ENCODE assay signal across 8 mouse cellular contexts in the genomic region with DNA sequence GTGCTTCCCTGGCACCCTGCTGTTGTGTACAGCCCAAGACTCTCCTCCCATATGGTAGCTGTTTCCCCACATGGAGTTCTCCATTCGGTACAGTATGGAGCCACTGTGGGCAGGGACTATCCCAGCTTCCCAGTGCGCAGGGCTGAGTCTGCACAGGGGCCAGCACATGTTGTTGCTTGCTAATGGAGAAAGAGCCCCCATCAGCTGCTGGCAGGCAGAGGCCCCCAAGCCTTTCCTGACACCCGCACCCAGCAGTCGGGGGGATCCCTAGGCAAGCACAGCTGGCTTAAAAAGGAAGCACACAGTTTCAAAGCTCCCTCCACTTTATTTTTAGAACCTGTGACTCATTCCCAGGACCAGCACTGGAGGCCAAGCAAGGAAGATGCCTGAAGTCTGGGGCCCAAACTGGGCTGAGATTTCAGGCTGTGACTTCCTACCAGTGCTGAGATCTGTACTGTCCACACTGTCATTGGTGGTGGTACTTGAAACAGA. TPM values are rescaled to one million over a fixed set of nuclear protein-coding genes. Genes with fewer than 3 reads are reported as not detected.
DNase-seq lines count a peak whose midpoint lies in the region; ATAC-seq and TF ChIP-seq lines count a peak whose summit lies in the region.

No protein-coding gene starts in this region.

- ATAC-seq in midbrain, embryonic 12.5 days (ENCODE audit: low FRiP score, low read depth): no peak
- no peak for ATAC-seq in midbrain, embryonic 11.5 days (ENCODE audit: low FRiP score)
- ATAC-seq in heart, postnatal 0 days (ENCODE audit: insufficient read depth, low read depth): peak; percentile 69

- no peak for TF ChIP-seq CTCF in heart, postnatal 0 days (IDR thresholded peaks at IDR 0.05; ENCODE audit: low read depth)

- H3K4me3 ChIP-seq in midbrain, embryonic 12.5 days: no peak overlapping the region
- no peak overlapping the region for H3K4me3 ChIP-seq in midbrain, embryonic 11.5 days (ENCODE audit: low read depth, low read length)
- no peak overlapping the region for H3K4me3 ChIP-seq in heart, postnatal 0 days (ENCODE audit: low read depth, low read length)
- H3K4me3 ChIP-seq in macrophage (ENCODE audit: inconsistent target): no peak overlapping the region

- no peaks in the 10 kb centered on the region for H3K36me3 ChIP-seq in midbrain, embryonic 12.5 days
- no peaks in the 10 kb centered on the region for H3K36me3 ChIP-seq in midbrain, embryonic 11.5 days (ENCODE audit: control insufficient read depth, insufficient read depth, low read length)
- no peaks in the 10 kb centered on the region for H3K36me3 ChIP-seq in heart, postnatal 0 days (replicated peaks; ENCODE audit: control insufficient read depth, insufficient read depth, low read length)
- no peaks in the 10 kb centered on the region for H3K36me3 ChIP-seq in macrophage (ENCODE audit: inconsistent target)

- no peak overlapping the region for H3K4me2 ChIP-seq in midbrain, embryonic 12.5 days (replicated peaks)
- H3K4me2 ChIP-seq in midbrain, embryonic 11.5 days: no peak overlapping the region
- H3K4me2 ChIP-seq in heart, postnatal 0 days (ENCODE audit: low read depth, low read length): 0 out of 2 replicates have a peak overlapping the region, but pooled peaks have one; percentile 11

- H3K9me3 ChIP-seq in midbrain, embryonic 12.5 days: no peaks in the 10 kb centered on the region
- H3K9me3 ChIP-seq in midbrain, embryonic 11.5 days (ENCODE audit: control insufficient read depth, low read length): no peaks in the 10 kb centered on the region
- no peaks in the 10 kb centered on the region for H3K9me3 ChIP-seq in heart, postnatal 0 days (replicated peaks; ENCODE audit: control insufficient read depth, low read length)

- H3K79me2 ChIP-seq in macrophage (ENCODE audit: inconsistent target): no peaks in the 10 kb centered on the region

- peak; percentile 54 for DNase-seq in adrenal gland, adult 2 months
- no peak for DNase-seq in adrenal gland, adult 18-20 months (ENCODE audit: low spot score in 2 of 2)
- no peak for DNase-seq in midbrain, embryonic 11.5 days (ENCODE audit: low spot score, missing footprints)
- DNase-seq in heart, postnatal 0 days (ENCODE audit: low spot score): peak; percentile 80
- DNase-seq in urinary bladder, postnatal 25 days (ENCODE audit: low spot score): no peak
- DNase-seq in cerebellum, adult 11 months: no peak

- H3K27me3 ChIP-seq in midbrain, embryonic 12.5 days: 0 out of 2 replicates have a peak, but pooled peaks cover 5% of the 10 kb centered on the region
- H3K27me3 ChIP-seq in midbrain, embryonic 11.5 days (ENCODE audit: control insufficient read depth, insufficient read depth, low read length): no peaks in the 10 kb centered on the region
- H3K27me3 ChIP-seq in heart, postnatal 0 days (ENCODE audit: control insufficient read depth, insufficient read depth, low read length): no peaks in the 10 kb centered on the region

- 69% methylated on average over 4 of the region's 4 CpGs for WGBS in midbrain, embryonic 12.5 days
- 68% methylated on average over 4 of the region's 4 CpGs for WGBS in midbrain, embryonic 11.5 days
- WGBS in heart, postnatal 0 days: 9% methylated on average over 4 of the region's 4 CpGs
- 18% methylated on average over 4 of the region's 4 CpGs for WGBS in macrophage (ENCODE audit: missing documents)

- peaks cover 28% of the 10 kb centered on the region for H3K4me1 ChIP-seq in midbrain, embryonic 12.5 days
- H3K4me1 ChIP-seq in midbrain, embryonic 11.5 days (ENCODE audit: control insufficient read depth, insufficient read depth, low read length): no peaks in the 10 kb centered on the region
- H3K4me1 ChIP-seq in heart, postnatal 0 days (ENCODE audit: control insufficient read depth, insufficient read depth): peaks cover 32% of the 10 kb centered on the region

- peak overlapping the region; percentile 49; the same call in 1 of the 2 replicates for H3K27ac ChIP-seq in midbrain, embryonic 12.5 days (replicated peaks)
- no peak overlapping the region for H3K27ac ChIP-seq in midbrain, embryonic 11.5 days (ENCODE audit: low read depth, low read length)
- H3K27ac ChIP-seq in heart, postnatal 0 days (ENCODE audit: low read depth): peak overlapping the region; percentile 84
- peak overlapping the region; percentile 87 for H3K27ac ChIP-seq in macrophage

- no peak for TF ChIP-seq EP300 in heart, postnatal 0 days (IDR thresholded peaks at IDR 0.05; ENCODE audit: low read depth)

- no peak overlapping the region for H3K9ac ChIP-seq in midbrain, embryonic 12.5 days (replicated peaks)
- H3K9ac ChIP-seq in midbrain, embryonic 11.5 days (ENCODE audit: low read length): no peak overlapping the region
- no peak overlapping the region for H3K9ac ChIP-seq in heart, postnatal 0 days (replicated peaks; ENCODE audit: low read depth, low read length)

RNA-seq across cellular contexts. Expression of a gene that starts 9.7 kb away (rescaled TPM):
- under 1 TPM in 1 of 2 experiments, not detected in 1; 0.48 TPM for total RNA-seq in adrenal gland, adult 2 months (2021)
- polyA plus RNA-seq in adrenal gland, adult 2 months (2012; rRNA removed): 1.1 and 1.7 TPM in 2 replicates
- not detected for total RNA-seq in adrenal gland, adult 18-20 months (2021)
- polyA plus RNA-seq in midbrain, embryonic 12.5 days (2016; fragmentation: Nextera tagmentation; extraction: Ambion mirVana): 0.20 TPM in 1 of 2 replicates, not detected in the other
- 0.49 TPM in 1 of 2 replicates, not detected in the other for polyA plus RNA-seq in midbrain, embryonic 11.5 days (2014; fragmentation: Nextera tagmentation; extraction: Ambion mirVana)
- total RNA-seq in heart, postnatal 0 days (2014; rRNA removed; ENCODE audit: low replicate concordance): 7.1 TPM in 1 of 2 replicates, not detected in the other
- not detected in 2 replicates for polyA plus RNA-seq in heart, postnatal 0 days (2015; fragmentation: Nextera tagmentation; extraction: Ambion mirVana)
- total RNA-seq in macrophage (2018; cell fraction: chromatin; rRNA removed): 10 to 100 TPM in 25 of 26 experiments, 1 to 10 TPM in 1; 8.7 to 72.3 (median 42.7) TPM
- total RNA-seq in macrophage (2018; cell fraction: cytosol; rRNA removed): 1 to 10 TPM in 4 of 26 experiments, under 1 TPM in 14, not detected in 8; 0.14 to 2.5 (median 0.49) TPM
- total RNA-seq in macrophage (2018; cell fraction: nucleus; rRNA removed): 10 to 100 TPM in 23 of 26 experiments, 1 to 10 TPM in 3; 5.1 to 36.9 (median 20.4) TPM
- polyA plus RNA-seq in macrophage (2018): 2.7 TPM in 1 of 3 replicates, not detected in the others

Comparison
In these comparisons a context has a peak if more than half of its experiments do, and no peak if none do; other contexts are left out.
1. DNase-seq: peak in adrenal gland, adult 2 months (single experiment) and heart, postnatal 0 days (single experiment); none in adrenal gland, adult 18-20 months (0 of 2), midbrain, embryonic 11.5 days (single experiment), urinary bladder, postnatal 25 days (single experiment) and cerebellum, adult 11 months (single experiment).